In the genomic region with DNA sequence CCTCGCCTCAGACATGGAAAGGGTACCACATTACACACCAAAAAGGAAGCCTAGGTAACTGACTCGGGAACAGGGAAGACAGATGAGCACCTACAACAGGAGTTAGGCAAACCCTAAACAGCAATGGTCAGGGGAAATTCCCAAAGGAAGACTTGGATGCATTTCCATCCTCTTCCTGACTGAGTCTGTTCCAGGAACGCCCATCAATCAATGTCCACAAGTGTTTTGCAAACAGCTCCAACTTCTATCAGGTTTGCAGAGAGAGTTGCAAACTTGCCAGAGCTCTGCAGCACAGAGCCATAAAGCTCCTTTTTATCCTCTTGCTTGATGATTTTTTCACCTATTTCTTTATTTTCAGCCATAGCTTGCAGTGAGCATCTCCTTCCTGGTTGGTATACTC, we compare ENCODE assay signal across 17 mouse cellular contexts.
A peak's percentile ranks its signal among the peaks of the same experiment; 100 is the strongest.
DNase-seq lines count a peak whose midpoint lies in the region; ATAC-seq and TF ChIP-seq lines count a peak whose summit lies in the region.
"Had no signal": no experiment of that assay in that cellular context is flagged by ENCODE, and none has a peak within 500 bp of the region (broad histone marks: within the 10 kb centered on the region; RNA-seq: fewer than 3 reads in every experiment).

No protein-coding gene starts in this region.

- H3K9ac ChIP-seq in kidney, embryonic 15.5 days = no peak overlapping the region
- no peak overlapping the region for H3K9ac ChIP-seq in liver, adult 2 months (ENCODE audit: low read depth, low read length)
- no peak overlapping the region for H3K9ac ChIP-seq in liver, embryonic 12.5 days
- H3K9ac ChIP-seq: forebrain, embryonic 15.5 days; heart, embryonic 13.5 days; hindbrain, embryonic 15.5 days had no signal

- ATAC-seq in kidney, embryonic 15.5 days (replicated peaks; ENCODE audit: low FRiP score) = no peak
- ATAC-seq in liver, embryonic 12.5 days = no peak
- ATAC-seq: forebrain, embryonic 15.5 days had no signal

- H3K9me3 ChIP-seq in kidney, embryonic 15.5 days (replicated peaks) = no peaks in the 10 kb centered on the region
- H3K9me3 ChIP-seq in liver, embryonic 12.5 days (replicated peaks) = peaks cover 15% of the 10 kb centered on the region; the same call in 1 of the 2 replicates
- H3K9me3 ChIP-seq: forebrain, embryonic 15.5 days; heart, embryonic 13.5 days; hindbrain, embryonic 15.5 days had no signal

- intact Hi-C loops in left cerebral cortex, postnatal 14 days (cut with DNase I) = no loop called here

- H3K4me2 ChIP-seq in kidney, embryonic 15.5 days = no peak overlapping the region
- no peak overlapping the region for H3K4me2 ChIP-seq in liver, embryonic 12.5 days
- H3K4me2 ChIP-seq: forebrain, embryonic 15.5 days; heart, embryonic 13.5 days; hindbrain, embryonic 15.5 days had no signal

- WGBS in kidney, embryonic 15.5 days = 53% methylated on average over 3 of the region's 3 CpGs
- 63% methylated on average over 3 of the region's 3 CpGs for WGBS in liver, adult 2 months
- 62% methylated on average over 3 of the region's 3 CpGs for WGBS in liver, embryonic 12.5 days (ENCODE audit: insufficient replicate concordance)

- no peaks in the 10 kb centered on the region for H3K4me1 ChIP-seq in kidney, embryonic 15.5 days
- H3K4me1 ChIP-seq in liver, adult 2 months (ENCODE audit: control insufficient read depth, insufficient read depth, low read length) = no peaks in the 10 kb centered on the region
- H3K4me1 ChIP-seq in liver, embryonic 12.5 days = no peaks in the 10 kb centered on the region
- H3K4me1 ChIP-seq: forebrain, embryonic 15.5 days; heart, embryonic 13.5 days; hindbrain, embryonic 15.5 days had no signal

- no peak overlapping the region for H3K27ac ChIP-seq in kidney, embryonic 15.5 days
- no peak overlapping the region for H3K27ac ChIP-seq in liver, adult 2 months (replicated peaks; ENCODE audit: insufficient read depth, low read depth, low read length)
- no peak overlapping the region for H3K27ac ChIP-seq in liver, embryonic 12.5 days
- H3K27ac ChIP-seq: forebrain, embryonic 15.5 days; heart, embryonic 13.5 days; hindbrain, embryonic 15.5 days had no signal

- no peak for TF ChIP-seq CTCF in liver, adult 2 months (IDR thresholded peaks at IDR 0.05; ENCODE audit: low read depth, low read length)

- H3K36me3 ChIP-seq in kidney, embryonic 15.5 days = no peaks in the 10 kb centered on the region
- no peaks in the 10 kb centered on the region for H3K36me3 ChIP-seq in liver, adult 2 months (ENCODE audit: control insufficient read depth, insufficient read depth, low read length)
- H3K36me3 ChIP-seq in liver, embryonic 12.5 days = no peaks in the 10 kb centered on the region
- H3K36me3 ChIP-seq: forebrain, embryonic 15.5 days; heart, embryonic 13.5 days; hindbrain, embryonic 15.5 days had no signal

- H3K27me3 ChIP-seq in kidney, embryonic 15.5 days = no peaks in the 10 kb centered on the region
- H3K27me3 ChIP-seq in liver, adult 2 months (ENCODE audit: control insufficient read depth, insufficient read depth, low read length) = no peaks in the 10 kb centered on the region
- H3K27me3 ChIP-seq in liver, embryonic 12.5 days (replicated peaks) = no peaks in the 10 kb centered on the region
- H3K27me3 ChIP-seq: forebrain, embryonic 15.5 days; heart, embryonic 13.5 days; hindbrain, embryonic 15.5 days had no signal

- no peak overlapping the region for H3K4me3 ChIP-seq in kidney, embryonic 15.5 days (replicated peaks)
- no peak overlapping the region for H3K4me3 ChIP-seq in liver, adult 2 months (ENCODE audit: insufficient read depth, low read depth, low read length)
- no peak overlapping the region for H3K4me3 ChIP-seq in liver, embryonic 12.5 days
- H3K4me3 ChIP-seq: forebrain, embryonic 15.5 days; heart, embryonic 13.5 days; hindbrain, embryonic 15.5 days had no signal

- peak; percentile 9 for DNase-seq in kidney, adult 11 months
- DNase-seq in liver, adult 2 months (ENCODE audit: extremely low read depth, low read depth, low spot score) = peak; percentile 26
- peak; percentile 2 for DNase-seq in adipocyte (ENCODE audit: low spot score)
- DNase-seq in kidney, postnatal 36 days = peak; percentile 18 to 24
- DNase-seq in heart, adult 9 months (ENCODE audit: low spot score in 2 of 2) = no peak
- DNase-seq in left cerebral cortex, postnatal 14 days (ENCODE audit: low spot score in 2 of 2) = no peak
- DNase-seq: adrenal gland, postnatal 10 days; cerebellum, adult 11 months; cerebellum, adult 9-10 months; cerebellum, postnatal 36 days; gastrocnemius, postnatal 10 days; heart, postnatal 36 days had no signal

- no peak for TF ChIP-seq POLR2A in liver, adult 2 months (IDR thresholded peaks at IDR 0.05; ENCODE audit: extremely low read depth, insufficient read depth, low read length)

- no peaks in the 10 kb centered on the region for H3K79me2 ChIP-seq in liver, adult 2 months (ENCODE audit: control insufficient read depth, insufficient read depth, low read length)

Comparison
In these comparisons a context has a peak if more than half of its experiments do, and no peak if none do; other contexts are left out.
1. DNase-seq: peak in kidney, adult 11 months (single experiment), liver, adult 2 months (single experiment), adipocyte (single experiment) and kidney, postnatal 36 days (2 of 2); none in heart, adult 9 months (0 of 2) and left cerebral cortex, postnatal 14 days (0 of 2).